Mouse (Mus musculus) spleen, embryonic (tissue): ENCODE data around the gene Fgf14.
"Not testable (repeated sequence)": the region's sequence is repeated elsewhere in the genome, so short reads cannot be mapped to it uniquely, and the experiment has no call there.

Experiments used
- CTCF ChIA-PET: fragments of 350-600 bp; sonication (Branson Sonifier 250); formaldehyde crosslinking; loops from one replicate; lab custom pipeline; 2022; lab: Charles Lee

Gene Fgf14

DNA sequence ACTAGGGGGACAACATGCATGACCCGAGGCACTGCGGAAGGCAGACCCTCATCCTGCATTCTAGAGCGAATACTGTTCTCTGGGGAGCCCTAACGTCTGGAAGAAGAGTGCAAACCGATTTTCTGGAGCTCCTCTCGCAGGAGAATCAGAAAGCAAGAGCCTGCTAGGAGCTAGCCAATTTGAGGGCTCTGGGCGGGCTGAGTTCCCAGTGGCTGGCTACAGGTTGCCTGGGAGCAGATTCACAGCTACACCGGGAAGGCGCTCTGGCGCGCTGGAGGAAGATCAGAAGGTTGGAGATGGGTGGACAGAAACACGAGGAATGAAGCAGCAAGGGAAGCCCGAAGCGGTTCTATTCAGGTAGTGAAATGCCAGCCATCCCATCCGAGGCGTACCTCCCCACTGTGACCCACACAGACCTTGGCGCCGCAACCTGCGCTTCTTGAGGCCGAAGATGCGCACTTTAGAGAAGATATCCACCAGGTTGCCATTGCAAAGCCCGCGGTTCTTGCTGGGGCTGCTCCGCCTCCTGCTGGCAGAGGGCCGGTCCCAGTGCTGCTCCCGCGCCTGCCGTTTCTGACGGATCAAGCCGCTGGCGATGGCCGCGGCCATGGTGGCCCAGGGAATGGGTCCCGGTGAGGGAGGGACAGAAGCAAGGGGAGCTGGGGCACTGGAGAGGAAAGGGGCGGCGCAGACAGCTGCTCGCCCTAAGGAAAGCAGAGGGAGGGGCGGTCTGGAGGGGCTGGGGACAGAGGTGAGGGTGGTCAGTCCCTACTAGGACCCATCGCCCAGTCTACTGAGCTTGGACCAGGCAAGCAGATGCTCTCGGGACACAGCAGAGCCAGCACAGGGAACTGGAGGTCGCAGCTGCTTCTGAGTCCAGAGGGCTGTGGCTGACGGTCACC lies 484.8 kb downstream of the Fgf14 start:
- CTCF ChIA-PET, result no interaction called here

DNA sequence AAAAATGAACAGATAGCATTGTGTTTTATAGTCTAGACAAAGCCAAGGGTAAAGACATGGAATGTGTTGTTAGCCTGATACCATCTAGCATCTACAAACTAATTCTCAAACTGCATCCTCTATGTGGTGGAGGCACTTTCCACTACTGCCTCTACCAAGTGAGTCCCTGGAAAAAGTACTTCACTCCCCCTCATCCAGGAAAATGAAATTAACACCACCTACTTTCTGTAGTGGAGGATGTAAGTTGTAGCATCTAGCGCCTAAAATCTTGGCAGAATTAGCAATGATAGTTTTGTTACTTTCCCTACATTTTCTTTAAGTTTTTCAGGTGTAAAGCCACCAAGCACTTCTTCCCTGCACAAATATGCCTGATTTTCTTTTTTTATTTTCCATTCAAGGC lies 496.7 kb downstream of the Fgf14 start:
- CTCF ChIA-PET, result no interaction called here

DNA sequence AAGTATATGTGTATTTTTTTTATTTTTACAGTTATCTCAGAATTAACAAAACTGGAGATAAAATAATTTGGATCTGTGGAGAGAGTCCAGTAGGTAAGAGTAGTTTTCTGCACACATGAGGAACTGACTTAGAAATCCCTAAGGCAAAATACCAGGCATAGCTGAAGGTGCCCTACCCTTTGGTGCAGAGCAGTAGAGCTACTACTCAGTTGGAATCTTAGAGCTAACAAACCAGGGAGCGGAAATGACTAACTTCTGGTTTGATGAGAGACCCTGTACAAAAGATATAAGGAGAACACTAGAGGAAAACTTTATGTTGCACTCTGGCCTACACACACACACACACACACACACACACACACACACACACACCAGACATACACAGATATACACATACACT lies 502.8 kb downstream of the Fgf14 start:
- CTCF ChIA-PET, result no interaction called here

DNA sequence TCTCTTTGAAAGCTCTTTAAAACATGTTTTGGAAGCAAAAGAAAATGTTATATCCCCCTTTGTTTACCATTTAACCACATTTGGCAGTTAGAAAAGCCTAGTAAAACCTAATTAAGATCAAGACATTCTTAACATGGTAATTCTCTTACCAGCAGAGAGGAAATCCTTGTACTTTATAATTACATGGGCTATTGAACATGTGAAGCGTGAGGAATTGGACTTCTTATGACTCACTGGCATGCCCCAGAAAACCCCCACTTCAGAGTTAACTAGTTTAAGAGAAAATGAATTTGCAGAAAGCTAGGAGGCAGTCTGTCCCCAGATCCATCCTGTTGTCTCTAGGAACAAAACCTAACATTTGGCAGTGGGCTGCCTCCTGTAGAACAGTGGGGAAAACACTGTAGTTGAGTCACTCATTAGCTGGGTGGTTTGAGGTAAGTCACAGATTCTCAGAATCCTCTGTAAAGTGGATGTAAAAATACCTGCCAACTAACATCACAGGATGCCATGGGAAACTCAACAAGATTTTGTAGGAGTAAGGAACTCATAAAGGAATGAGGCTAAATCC lies 513.2 kb downstream of the Fgf14 start:
- CTCF ChIA-PET, result no interaction called here

DNA sequence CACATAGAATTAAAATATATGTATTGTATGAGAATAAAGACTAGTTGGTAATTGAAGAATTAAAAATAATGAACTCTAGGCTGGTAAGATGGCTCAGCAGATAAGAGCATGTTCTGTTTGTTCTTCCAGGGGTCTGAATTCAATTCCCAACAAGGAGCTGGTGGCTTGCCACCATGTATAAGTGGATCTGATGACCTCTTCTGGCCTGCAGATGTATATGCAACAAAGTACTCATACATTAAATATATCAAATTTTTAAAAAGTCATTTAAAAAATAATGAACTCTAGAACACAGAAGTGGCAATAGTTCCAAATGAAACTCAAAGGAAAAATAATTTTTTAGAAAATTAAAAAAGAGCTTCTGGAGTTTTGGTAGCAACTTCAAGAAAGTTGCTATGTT lies 529.5 kb downstream of the Fgf14 start:
- CTCF ChIA-PET, result no interaction called here

DNA sequence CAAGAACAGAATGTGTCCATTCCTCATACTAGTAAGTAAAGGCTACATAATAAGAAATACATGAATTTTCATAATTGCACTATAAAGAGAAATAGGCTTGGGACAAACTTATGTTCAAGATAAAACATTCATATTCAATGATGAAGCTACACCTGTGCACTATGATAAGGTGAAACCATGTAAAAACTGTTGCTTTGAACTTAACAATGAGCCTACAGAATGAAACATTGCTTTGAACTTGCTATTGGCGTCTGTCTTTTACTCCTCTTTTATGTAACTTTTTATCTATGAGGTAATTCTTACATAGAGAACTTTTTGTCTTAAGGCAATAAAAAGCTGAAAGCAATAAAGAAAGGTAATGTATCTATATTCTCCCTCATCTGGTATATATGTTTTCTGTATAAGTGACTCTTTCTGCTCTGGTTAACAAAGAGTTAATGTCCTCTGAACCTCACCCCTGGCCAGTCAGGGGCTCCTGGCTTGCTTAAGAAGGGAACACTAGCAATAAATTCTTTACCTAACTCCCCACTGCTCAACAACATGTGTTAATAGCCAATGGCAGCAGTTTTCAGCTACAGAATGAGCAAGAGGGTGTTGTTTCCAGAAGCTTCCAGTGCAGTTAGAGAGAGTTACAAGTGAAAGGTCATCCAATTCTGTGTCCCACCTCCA lies 569.6 kb downstream of the Fgf14 start:
- CTCF ChIA-PET, result no interaction called here

DNA sequence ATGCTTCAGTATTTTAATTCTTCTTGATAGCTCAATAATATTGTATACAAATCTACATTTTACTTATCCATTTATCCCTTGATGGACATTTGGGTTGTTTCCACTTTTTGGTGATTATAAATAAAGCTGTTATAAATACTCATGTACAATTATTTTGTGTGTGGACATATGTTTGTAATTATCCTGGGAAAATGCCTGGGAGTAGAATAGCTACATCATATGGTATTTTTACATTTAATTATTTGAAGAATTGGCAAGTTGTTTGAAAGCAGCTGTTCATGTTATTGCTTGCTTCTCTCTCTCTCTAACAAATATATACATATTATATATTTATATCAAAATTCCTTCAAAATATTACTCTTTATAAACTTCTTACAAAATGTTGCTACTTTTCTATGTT lies 593.8 kb downstream of the Fgf14 start:
- CTCF ChIA-PET, result no interaction called here

DNA sequence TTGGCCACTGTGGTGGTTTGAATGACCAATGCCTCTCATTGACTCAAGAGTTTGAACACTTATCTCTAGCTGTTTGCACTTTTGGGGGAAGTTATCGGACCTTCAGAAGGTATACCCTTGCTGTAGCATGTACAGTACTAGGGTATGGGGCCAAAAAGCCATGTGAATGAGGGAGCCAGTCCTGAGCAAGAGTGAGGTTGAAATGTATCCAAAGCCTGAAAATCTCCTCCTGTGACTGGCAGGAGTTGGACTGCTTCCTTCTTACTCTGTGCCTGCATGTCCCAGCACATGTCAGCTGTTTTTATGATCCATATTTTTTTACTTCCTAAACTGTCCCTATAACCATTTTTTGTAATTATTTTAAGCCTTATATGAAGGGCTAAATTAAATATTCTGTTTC lies 632.9 kb downstream of the Fgf14 start:
- CTCF ChIA-PET, result no interaction called here

DNA sequence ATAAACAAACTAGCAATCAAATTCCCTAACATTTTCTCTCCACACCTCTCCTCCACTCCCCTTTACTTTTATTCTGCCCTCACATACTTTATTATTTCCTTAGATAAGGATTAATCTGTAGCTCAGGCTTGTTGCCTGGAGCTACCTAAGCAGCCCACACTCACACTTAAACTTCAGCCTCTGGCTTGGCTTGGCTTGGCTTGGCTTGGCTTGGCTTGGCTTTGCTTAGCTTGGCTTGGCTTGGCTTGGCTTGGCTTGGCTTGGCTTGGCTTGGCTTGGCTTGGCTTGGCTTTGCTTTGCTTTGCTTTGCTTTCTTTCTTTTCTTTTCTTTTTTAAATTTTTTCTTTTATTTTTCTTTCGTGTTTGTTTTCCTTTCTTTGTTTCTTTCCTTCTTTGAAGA lies 636.3 kb downstream of the Fgf14 start:
- CTCF ChIA-PET, result no interaction called here

DNA sequence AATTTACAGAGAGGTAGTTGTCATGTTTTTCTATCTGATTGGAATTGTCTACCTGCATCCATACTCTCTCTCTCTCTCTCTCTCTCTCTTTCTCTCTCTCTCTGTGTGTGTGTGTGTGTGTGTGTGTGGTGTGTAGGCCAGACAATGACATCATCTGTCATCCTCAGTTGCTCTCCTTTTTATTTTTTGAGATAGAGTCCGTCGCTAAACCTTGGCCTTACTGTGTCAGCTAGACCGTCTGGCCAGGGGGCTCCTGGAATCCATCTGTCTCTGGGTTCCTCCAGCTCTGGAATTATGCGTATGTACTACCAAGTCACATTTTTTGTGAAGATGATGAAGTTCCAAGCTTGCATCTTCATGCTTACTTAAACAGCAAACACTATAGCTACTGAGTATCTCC lies 639.5 kb downstream of the Fgf14 start:
- CTCF ChIA-PET, result no interaction called here

DNA sequence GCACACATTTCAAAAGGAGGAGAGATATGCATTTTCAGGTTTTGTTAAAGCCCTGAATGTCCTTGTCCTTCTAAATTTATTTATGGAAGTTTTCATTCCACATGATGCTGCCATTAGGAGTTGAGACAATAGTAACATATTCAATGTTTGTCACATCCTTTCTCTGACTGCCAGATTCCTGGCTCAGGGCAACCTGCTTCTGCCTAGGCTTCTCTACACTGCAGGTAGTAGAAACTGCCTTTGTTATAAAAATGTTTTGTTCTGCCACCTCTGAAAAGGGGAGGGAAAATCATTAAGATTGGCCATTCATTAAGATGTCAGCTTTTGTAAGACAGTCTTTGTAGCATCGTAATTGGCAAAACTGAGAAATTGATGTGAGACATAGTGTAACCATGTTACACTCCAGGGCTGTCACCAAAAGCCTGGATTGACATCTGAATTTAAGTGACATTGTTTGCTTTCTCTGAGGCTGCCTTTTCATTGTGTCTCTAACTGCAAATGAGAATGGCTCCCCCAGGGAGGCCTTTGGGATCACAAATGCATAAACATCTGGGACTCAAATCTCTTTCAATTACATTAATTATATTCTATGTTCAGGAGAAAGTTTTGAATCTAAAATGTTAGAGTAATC lies 640.2 kb downstream of the Fgf14 start:
- CTCF ChIA-PET, result no interaction called here

DNA sequence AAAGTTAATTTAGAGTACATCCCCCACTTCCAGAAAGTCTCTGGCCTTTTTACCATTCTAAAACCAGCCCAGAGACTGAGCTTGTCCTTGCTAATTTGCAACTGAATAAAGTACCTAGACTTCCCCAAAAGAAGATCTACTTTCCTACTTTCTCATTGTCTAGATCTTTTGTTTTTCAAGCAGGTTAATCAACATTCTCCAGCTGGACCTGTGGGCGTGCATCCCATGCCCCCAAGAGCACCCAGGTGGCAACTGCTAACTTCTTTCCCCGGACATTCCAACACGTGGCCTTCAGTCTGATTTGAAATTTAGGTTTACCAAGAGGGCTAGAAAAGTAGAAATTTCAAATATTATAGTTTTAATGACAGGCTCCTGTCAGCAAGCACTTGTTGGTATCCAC lies 643.6 kb downstream of the Fgf14 start:
- CTCF ChIA-PET, result not testable (repeated sequence)

DNA sequence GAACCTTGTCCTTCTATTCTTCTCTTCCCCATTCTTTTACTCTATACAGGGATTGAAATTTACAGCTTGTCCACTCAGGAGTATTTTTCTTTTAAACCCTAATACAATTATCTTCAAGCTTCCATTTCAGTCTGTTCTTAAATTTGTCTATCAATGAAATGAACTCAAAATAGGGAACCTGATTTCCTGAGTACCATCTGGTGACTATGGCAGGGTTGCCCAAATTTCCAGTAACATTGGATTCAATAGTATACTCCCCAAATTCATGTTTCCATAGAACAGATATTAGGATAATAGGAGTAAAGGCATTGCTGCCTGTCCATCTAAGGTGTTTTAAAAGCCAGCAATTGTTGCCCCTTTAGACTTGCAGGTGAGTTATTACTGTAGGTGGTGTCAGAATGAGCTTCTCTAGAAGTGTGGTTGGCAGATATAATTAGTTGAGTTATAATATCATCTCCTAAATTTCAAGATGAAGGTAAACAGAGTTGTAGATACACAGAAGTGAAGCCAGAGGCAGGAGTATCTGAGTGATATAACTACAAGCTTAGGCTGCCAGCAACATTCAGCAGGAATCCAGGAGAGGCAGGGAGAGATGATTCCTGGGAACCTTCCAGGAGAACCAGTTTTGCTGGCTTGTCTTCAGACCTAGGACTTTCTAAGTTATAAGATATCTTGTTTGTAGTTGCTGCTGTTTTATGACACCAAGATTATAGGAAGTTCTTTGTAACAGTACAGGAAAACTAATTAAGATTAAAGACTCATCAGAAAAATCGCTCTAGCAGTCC lies 648.8 kb downstream of the Fgf14 start:
- CTCF ChIA-PET, result no interaction called here

DNA sequence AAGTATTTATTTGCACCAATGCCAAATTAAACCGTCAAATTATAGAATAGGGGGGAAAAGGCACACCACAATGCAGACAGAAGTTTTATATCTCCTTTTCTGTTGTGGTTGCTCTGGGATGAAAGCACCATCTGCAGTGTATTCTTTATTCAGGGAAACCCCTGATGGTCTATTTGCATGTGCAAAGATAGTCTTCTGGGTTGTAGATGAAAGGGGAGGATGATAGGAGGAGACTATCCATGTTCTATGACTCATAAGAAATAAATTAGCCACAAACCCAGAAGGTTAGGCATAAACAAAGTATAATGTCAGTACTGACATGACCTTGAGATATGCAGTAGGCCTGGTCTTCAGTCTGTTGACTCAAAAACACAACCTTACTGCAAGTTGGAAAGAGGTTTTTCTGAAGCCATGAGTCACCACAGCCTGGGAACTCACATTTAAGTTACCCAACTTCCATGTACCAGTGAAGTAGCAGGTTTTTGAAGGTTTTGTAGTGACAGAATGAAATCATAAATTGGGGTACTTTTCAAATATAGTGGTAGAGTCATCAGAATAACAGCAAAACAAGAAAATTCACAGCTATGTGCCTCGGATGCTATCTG lies 686.2 kb downstream of the Fgf14 start:
- CTCF ChIA-PET, result no interaction called here

DNA sequence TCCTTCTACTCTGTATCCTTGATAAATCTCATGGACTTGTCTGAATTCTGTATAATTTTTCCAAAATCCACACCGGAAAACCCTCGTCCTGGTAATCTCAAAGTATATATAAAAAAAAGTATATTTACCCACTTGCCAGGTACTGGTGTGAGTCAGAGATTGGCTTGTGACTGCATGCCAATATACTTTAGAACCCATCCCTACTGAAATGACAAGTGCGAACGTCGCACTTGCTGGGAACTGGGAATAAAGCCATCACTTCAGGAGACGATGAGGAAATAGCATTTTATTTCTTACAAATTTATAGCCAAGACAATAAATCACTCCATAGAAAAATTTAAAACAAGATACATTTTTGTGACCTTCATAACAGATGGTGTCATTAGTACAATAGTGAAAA lies 708.9 kb downstream of the Fgf14 start:
- CTCF ChIA-PET, result no interaction called here

DNA sequence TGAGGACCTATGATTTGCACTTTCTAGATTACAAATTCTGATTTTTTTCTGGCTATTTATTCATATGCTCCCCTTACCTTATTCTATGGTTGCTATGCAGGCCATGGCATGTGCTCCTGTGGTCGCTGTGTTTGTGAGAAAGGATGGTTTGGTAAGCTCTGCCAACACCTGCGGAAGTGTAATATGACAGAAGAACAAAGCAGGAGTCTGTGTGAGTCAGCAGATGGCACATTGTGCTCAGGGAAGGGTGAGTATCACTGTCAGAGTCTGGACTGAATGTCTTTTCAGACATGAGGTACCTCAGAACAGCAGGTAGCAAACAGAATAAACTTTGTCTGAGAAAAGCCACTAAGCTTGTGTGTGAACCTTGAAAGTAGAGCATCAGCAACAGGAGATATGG lies 710.4 kb downstream of the Fgf14 start:
- CTCF ChIA-PET, result no interaction called here
